Mouse (Mus musculus): ENCODE results near the gene Ppm1m.
A peak's percentile ranks its signal among the peaks of the same experiment; 100 is the strongest.

The Ppm1m gene

DNA sequence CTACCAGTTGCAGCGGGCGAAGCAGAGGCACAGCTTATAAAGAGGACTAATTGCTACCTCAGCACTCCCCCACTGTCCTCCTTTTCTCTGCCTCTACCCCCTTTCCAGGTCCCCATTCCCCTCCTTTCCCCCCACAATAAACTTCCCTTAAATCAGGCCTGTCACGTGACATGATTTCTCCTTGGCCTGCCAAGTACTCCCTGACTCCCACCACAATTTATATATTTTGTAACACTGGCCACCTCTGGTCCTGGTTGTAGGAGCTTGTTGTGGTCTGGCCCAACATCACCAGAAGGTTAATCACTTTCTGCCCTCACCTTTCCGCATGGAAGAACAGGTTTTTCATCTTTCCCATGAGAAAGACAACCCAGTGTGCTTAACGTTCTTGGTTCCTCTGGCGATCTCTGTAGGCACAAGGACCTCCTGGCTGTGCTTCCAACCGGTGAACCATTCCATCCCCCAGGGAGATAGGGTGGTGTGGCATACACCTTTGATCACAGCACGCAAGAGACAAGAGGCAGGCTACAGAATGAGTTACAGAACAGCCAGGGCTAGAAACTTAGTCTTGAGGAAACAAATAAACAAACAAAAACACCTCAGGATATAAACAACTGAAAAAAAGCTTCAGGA is 21.5 kb upstream of the Ppm1m start:
- no peak for DNase-seq (ENCODE audit: low read depth, low spot score)

DNA sequence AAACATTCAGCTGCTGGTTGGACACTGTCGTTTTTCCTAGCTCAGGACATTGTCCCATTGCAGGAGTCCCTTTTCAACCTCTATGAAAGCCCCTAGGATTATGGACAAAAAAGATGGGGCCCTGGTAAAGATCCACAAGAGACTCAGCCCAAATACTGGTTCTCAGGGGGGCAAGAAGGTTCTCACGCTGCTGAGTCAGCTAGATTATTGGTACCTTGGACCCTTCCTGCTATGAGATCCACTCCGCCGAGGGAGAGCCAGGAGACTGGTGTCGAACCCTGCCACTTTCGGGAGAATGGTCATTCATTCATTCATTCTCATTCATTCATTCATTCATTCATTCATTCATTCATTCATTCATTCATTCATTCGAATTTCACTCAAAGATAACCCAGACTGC is 17.4 kb upstream of the Ppm1m start:
- DNase-seq (ENCODE audit: low read depth, low spot score): no peak

- DNase-seq (ENCODE audit: low read depth, low spot score): no peak
These were observed 16.0 kb upstream of the Ppm1m start for GRCm38 (mm10) chr9:106215341-106216125.

DNA sequence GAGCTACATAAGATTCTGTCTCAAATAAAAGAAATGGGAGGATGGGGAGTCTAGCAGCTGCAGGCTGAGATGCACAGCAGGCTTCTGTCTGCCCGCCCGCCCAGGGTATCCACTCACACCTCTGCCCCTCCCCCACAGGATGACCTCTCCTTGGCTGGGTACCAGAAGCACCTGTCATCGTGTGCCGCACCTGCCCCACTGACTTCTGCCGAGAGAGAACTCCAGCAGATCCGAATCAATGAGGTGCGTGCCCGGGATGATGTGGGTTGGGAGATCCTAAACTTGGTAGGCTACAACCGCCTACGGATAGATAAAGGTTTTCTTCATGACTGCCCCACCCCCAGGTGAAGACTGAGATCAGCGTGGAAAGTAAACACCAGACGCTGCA is 13.0 kb upstream of the Ppm1m start:
- no peak for DNase-seq (ENCODE audit: low read depth, low spot score)

DNA sequence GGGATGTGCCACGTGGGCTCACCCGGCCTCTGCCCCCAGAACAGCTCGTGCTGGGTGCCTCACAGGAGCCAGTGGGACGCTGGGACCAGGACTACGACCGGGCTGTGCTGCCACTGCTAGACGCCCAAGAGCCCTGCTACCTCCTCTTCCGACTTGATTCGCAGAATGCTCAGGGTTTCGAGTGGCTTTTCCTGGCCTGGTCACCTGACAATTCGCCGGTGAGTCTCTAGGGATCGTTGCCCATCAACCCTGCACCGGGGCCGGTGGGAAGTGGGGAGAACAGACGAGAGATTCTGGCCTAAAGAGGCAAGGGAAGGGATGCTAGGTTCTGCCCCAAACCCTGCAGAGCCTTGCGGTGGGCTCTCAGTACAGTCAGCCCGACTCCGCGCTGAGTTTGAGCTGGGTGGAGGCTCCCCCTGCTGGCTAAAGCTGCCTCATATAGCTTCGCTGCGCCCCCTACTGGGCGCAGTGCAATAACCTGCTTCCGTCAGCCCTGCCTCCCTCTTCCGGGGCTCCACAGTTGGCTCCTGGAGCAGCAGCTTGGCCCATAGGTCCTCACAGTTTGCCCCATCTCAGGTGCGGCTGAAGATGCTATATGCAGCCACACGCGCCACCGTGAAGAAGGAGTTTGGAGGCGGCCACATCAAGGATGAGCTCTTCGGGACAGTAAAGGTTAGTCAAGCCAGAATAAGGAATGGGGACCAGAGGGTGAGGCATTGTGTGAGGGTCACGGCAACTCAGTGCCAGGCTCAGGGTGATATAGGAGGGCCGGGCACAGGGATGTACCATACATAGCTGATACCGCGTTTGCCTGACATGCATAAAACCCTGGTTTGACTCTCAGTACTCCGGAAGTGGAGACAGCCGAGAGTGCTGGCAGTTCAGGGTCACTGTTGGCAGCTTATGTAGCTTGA is 12.4 kb upstream of the Ppm1m start:
- peak; percentile 97 for DNase-seq (ENCODE audit: low read depth, low spot score)

GRCm38 (mm10) chr9:106210853-106211609 is 11.5 kb upstream of the Ppm1m start:
- peak; percentile 93 for DNase-seq (ENCODE audit: low read depth, low spot score)

DNA sequence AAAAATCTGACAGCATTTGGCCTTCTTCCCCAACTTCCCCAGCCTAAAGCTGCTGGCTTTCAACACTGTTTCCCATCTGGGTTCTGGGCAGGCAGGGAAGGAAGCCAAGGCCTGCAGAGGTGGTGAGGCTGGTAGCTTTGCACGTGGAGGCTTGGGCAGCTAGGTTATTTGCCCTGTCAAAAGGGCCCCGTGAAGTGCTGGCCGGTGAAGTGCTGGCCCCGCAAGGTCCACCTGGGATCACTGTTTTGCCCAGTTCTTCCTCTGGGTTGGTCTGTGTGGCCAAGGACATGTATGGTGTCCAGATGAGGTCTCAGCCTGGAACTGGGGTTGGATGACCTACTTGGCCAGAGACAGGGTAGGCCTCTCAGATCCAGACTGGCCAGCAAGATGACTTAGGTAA is 10.4 kb upstream of the Ppm1m start:
- DNase-seq (ENCODE audit: low read depth, low spot score): no peak

DNA sequence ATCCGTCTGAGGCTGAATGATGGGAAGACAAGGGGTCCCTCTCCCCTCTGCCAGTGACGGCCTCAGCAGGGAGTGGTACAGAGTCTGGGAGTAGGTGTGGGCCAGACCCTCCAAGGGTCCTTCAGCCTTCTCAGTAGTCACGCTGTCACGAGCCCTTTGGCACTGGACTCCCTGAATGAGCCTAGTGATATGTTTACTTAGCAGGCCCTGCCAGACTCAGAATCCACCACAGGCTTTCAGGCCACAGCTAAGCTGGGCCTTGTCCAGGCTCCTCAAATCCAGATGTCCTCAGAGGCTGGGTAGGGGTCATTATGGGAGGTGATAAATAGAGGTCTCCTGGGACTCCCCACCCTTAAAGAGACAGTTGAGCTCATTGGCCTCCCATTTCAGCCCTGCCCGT is 8.6 kb upstream of the Ppm1m start:
- no peak for DNase-seq (ENCODE audit: low read depth, low spot score)

GRCm38 (mm10) chr9:106206515-106206914 is 7.0 kb upstream of the Ppm1m start:
- no peak for DNase-seq (ENCODE audit: low read depth, low spot score)

- DNase-seq (ENCODE audit: low read depth, low spot score): no peak
These were observed 6.3 kb upstream of the Ppm1m start for GRCm38 (mm10) chr9:106205713-106206290.

DNA sequence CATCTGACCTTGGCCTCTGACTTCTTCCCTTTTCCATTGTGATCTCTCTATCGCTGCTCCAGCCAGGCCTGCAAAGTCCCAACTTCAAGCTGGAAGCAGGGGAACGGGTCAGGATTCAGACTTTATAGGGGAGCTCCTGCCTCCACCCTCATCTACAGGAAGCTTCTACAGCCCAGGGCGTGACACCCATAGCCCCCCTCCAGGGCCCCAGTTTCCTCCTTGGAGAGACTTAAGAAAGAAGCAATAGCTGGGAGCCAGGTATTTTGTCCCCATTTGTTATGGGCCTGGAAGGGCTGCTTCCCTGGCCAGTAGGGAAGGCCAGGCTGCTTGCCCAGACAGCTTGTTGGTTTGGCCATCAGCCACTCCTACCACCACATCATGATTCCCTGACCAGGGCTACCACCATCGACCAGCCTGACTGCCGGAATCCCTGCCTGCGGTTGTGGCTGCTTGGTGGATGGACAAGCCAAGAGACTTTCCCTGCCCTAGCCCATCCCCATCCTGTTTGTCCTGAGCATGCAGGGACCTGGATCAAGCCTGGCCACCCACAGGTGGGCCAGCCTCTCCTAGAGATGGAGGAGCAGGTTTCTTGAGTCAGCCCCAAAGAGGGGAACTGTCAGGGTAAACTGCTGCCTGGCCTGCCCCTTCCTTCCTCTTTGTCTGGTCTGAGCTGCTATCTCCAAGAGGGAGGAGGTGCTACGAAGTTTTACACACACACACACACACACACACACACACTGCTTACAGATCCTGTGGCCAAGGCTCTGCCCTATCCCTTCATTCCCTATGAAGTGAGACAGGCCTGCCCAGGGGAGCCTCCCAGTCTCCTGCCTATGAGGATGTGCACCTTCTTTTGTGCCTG is 4.7 kb upstream of the Ppm1m start:
- no peak for DNase-seq (ENCODE audit: low read depth, low spot score)

GRCm38 (mm10) chr9:106202819-106203636 is 3.5 kb upstream of the Ppm1m start, which contains the start of gene Twf2:
Gene Twf2, plus strand, starts transcription at chr9:106203108.
- peak; percentile 96 for DNase-seq (ENCODE audit: low read depth, low spot score)

GRCm38 (mm10) chr9:106201895-106202294 is 2.3 kb upstream of the Ppm1m start:
- no peak for DNase-seq (ENCODE audit: low read depth, low spot score)

DNA sequence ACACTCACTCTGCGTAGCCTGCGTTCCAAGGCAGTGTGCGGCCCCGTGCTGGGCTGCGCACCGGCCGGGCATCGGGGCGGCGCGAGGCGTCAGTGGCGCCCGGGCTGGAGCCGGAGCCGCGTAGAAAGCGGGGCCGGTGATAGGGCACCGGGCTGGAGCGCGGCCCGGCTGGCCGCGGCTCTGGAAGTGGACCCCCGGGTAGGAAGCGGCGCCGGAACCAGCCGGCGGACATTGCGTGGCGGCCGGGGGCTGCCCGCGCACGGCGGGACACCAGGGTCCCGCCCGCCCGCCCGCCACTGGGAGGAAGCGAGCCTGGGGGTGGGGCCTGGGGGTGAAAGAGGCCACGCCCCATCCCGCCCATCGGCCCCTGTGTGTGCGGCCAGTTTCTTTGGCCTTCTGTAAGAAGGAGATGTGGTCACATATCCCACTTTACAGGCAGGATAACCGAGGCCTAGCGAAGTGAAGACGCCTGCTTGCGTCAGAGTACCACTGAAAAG is 536 bp downstream of the Ppm1m start:
- DNase-seq (ENCODE audit: low read depth, low spot score): peak; percentile 80

- DNase-seq (ENCODE audit: low read depth, low spot score): no peak
These were observed 1.8 kb downstream of the Ppm1m start for GRCm38 (mm10) chr9:106197732-106198131.

GRCm38 (mm10) chr9:106197081-106197713 is 2.3 kb downstream of the Ppm1m start:
- DNase-seq (ENCODE audit: low read depth, low spot score): no peak

DNA sequence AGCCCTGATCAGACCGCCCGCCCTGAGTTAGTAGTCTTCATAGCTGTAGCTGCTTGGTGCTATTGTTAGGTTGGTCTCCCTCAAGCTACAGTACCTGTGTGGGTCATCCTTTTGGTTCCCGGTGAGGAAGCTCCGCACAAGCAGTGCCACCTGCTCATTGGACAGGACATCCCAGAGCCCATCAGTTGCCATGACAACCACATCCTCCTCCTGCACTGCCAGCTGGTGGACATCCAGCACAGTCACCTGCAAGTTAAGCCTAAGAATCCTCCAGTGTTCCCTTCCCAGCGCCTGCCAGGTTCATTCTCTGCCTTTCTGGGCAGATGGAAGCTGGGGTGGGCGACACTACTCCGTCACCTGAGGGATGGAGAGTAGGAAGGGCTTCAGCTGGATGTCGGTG is 3.9 kb downstream of the Ppm1m start:
- DNase-seq (ENCODE audit: low read depth, low spot score): no peak

DNA sequence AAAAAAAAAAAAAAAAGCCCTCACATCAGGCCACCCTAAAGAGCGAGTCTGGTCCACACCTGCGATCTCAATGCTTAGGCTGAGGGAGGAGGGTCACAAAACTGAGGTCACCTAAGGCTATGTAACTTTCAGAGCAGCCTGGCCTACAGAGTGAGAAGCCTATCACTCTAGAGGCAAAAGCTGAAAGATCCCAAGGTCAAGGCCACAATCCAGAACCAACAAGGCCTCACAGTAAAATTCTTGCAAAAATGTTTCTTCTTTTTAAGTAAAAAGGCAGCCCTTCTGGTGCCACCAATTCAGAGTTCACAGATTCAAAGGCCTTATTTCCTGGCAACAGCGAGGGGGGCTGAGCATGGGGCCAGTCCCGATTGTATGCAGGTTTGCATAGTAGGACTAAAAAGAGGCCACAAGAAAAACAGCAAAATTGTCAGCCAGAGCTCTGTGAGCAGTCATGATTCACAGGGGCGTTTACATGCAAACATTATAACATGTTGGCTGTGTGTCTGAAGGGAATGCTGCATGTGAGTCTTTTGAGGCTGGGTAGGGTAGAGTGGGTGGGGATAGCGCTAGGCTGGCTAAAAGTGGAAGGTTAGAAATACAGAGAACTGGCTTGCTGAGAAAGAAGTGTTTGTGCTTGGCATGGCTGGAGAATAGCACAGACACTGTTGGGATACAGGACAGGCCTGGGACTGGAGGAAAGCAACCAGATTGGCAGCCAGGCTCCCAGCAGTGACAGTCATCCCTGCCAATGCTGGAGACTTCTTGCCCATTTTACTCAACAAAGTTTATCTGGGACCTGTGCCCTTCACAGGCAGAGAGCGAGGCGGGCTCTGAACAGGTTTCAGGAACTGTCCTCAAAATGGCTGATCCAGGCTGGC is 5.4 kb downstream of the Ppm1m start:
- no peak for DNase-seq (ENCODE audit: low read depth, low spot score)

Measured in ZHBTc4 (cell line).